Mouse (Mus musculus) heart, embryonic 16.5 days (tissue): Measurements from ENCODE around the gene Shb. TPM values are rescaled to one million over a fixed set of nuclear protein-coding genes. Genes with fewer than 3 reads are reported as not detected.
A peak's percentile ranks its signal among the peaks of the same experiment; 100 is the strongest.

Experiments
- ATAC-seq: fragments of 200-750 bp; cut with Nextera tagmentation; replicated peaks from 2 replicates; pipeline ENCODE4 v1.8.0; 2017; ENCODE audit warnings: moderate number of reproducible peaks; ENCODE audit not compliant: insufficient read depth, low FRiP score; ENCODE audit errors: extremely low read depth
- H3K27ac ChIP-seq: fragments of 300-500 bp; sonication (generic); 2 replicates; pipeline ENCODE4 v1.5.1; 2014; ENCODE audit warnings: mild to moderate bottlenecking, low read length, control low read depth, moderate library complexity
- H3K27me3 ChIP-seq: fragments of 300-500 bp; sonication (generic); 2 replicates; pipeline ENCODE4 v1.6.1; 2014; ENCODE audit warnings: low read length, mixed read lengths; ENCODE audit not compliant: control insufficient read depth, insufficient read depth
- H3K36me3 ChIP-seq: fragments of 300-500 bp; sonication (generic); 2 replicates; pipeline ENCODE4 v1.6.1; 2014; ENCODE audit not compliant: control insufficient read depth, insufficient read depth
- H3K4me1 ChIP-seq: fragments of 300-500 bp; sonication (generic); 2 replicates; pipeline ENCODE4 v1.6.1; 2014; ENCODE audit warnings: low read length, mixed read lengths; ENCODE audit not compliant: control insufficient read depth, insufficient read depth
- H3K4me2 ChIP-seq: fragments of 300-500 bp; sonication (generic); 2 replicates; pipeline ENCODE4 v1.6.1; 2014; ENCODE audit warnings: low read depth, mild to moderate bottlenecking, control low read depth, low read length
- H3K4me3 ChIP-seq: fragments of 300-500 bp; sonication (generic); 2 replicates; pipeline ENCODE4 v1.5.1; 2014; ENCODE audit warnings: mild to moderate bottlenecking, control low read depth, low read length
- H3K9ac ChIP-seq: fragments of 300-500 bp; sonication (generic); 2 replicates; pipeline ENCODE4 v1.6.1; 2014; ENCODE audit warnings: low read length, control low read depth
- H3K9me3 ChIP-seq: fragments of 300-500 bp; sonication (generic); replicated peaks from 2 replicates; pipeline ENCODE4 v1.6.1; 2016; ENCODE audit warnings: low read length; ENCODE audit not compliant: control insufficient read depth
- WGBS: fragments of 180-500 bp; shearing (Covaris S2); extraction: QIAGEN DNeasy Blood & Tissue Kit; methylation state at CpG from one replicate; pipeline ENCODE4 v1.1.7; 2014; 5-methylcytosine and 5-hydroxymethylcytosine counted together
- polyA plus RNA-seq: library from polyadenylated mRNA; unstranded; fragments of >200 nt; fragmentation: Nextera tagmentation; extraction: Ambion mirVana; gene quantifications from 2 replicates; pipeline ENCODE4 v1.2.1, GENCODE M21; 2015

The Shb gene
- polyA plus RNA-seq, 1 experiment from 2014 or later = 7.6 TPM

DNA sequence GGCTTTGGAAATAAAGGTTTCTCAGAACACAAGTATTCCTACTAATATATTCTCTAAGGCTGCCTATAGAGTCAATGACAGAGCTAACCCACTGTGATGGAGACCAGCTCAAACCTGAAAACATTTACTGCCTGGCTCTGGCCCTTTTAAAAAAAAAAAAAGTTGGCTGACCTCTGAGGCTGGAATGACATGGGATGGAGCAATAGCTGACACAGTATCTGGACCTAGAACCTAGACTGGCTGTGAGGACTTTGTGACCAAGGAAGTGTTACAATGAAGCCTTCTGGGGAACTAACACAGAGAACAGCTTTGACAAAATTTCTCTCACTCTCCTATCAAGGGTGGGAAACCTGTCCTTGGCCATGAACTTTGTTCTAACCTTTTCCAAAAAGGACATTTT lies 9.3 kb downstream of the Shb start:
- Histone ChIP-seq H3K4me3 (no peak overlapping the region), H3K4me2 (no peak overlapping the region), H3K9me3 (no peaks in the 10 kb centered on the region), H3K4me1 (peaks cover 56% of the 10 kb centered on the region), H3K36me3 (no peaks in the 10 kb centered on the region), H3K9ac (no peak overlapping the region), H3K27ac (no peak overlapping the region), H3K27me3 (no peaks in the 10 kb centered on the region)
- no peak for ATAC-seq

DNA sequence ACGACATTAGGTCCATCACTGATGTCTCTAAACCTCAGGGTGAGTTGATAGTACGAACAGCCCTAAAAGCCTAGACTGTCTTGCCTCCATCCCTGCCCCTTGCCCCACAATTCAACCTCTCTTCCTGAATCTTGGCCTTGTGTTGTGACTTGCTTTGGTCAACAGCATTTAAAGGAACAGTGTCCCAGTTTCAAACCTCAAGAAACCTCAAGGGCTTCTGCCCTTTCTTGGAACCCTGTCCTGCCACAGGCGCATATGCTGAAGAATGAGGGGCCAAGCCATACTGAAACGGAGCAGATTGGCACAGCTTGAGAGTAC lies 9.7 kb downstream of the Shb start:
- Histone ChIP-seq H3K27me3 (no peaks in the 10 kb centered on the region), H3K9me3 (no peaks in the 10 kb centered on the region), H3K9ac (no peak overlapping the region), H3K4me2 (no peak overlapping the region), H3K4me3 (no peak overlapping the region), H3K27ac (no peak overlapping the region), H3K4me1 (peaks cover 57% of the 10 kb centered on the region), H3K36me3 (no peaks in the 10 kb centered on the region)
- no peak for ATAC-seq
- WGBS = 77% methylated on average over 4 of the region's 4 CpGs

DNA sequence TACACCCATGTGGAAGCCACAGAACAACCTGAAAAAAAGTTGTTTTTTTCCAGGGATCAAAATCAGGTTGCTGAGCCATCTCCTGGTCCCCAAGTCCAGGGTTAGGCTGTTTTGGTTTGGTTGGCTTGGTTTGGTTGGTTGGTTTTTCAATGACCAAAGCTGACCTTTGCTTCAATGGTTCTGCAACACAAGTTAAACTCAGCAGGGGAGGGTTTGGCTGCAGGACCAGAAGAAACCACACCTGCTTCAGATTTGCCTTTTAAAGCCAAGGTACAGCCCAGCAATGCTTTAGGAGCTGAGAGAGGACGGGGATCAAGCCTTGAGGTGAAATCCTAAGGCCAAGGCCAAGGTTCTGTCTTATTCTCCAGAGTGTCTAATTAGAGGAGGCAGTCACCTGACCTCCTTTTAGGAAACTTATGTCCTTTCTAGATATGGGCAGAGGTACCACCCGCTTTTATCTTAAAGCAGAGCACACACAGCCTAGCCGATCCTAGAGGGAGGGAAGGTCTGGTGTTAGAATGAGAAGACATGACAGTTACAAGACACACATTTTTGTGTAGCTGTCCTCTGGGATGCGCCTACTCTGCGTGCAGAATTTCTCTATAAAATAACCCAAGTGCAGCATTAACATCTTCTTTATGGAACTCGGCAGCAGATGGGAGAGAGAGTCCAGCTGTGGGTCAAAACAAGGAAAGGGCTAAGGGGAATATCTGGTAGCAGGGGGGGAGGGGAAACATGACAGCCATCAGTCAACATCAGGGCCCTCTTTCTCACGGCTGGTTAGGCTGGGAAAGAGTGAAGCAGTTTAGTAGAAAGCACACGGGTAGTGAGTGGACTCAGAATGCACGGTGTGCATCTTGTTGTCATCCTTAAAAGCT lies 10.3 kb downstream of the Shb start:
- no peaks in the 10 kb centered on the region for H3K36me3 ChIP-seq
- no peak for ATAC-seq
- H3K4me2 ChIP-seq = no peak overlapping the region
- no peak overlapping the region for H3K27ac ChIP-seq
- peaks cover 57% of the 10 kb centered on the region for H3K4me1 ChIP-seq
- H3K9me3 ChIP-seq = no peaks in the 10 kb centered on the region
- WGBS = 45% methylated on average over 9 of the region's 9 CpGs
- H3K27me3 ChIP-seq = no peaks in the 10 kb centered on the region
- H3K4me3 ChIP-seq = no peak overlapping the region
- H3K9ac ChIP-seq = no peak overlapping the region

DNA sequence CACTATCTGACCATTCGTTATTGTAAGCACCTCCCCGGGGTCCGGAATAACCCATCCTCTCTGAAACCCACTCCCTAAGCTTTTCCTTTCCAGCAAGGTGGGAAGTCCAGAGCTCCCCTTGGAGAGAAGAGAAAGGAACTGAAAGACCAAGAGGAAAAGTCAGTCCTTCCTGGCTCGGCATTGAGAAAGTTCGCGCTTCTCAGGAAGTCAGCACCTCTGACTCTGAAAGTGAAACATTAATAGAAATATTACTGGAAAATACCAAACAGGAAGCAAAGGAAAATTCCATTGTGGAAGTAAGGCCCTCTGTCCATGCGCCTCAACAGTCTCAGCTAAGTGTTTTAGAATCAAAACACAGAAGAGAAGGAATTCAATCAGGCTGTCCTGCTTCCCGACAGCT lies 11.9 kb downstream of the Shb start:
- no peaks in the 10 kb centered on the region for H3K36me3 ChIP-seq
- peak overlapping the region; percentile 12; the same call in 1 of the 2 replicates for H3K9ac ChIP-seq
- H3K9me3 ChIP-seq = no peaks in the 10 kb centered on the region
- peak overlapping the region; percentile 10; the same call in 1 of the 2 replicates for H3K4me2 ChIP-seq
- WGBS = 50% methylated on average over 8 of the region's 8 CpGs
- no peaks in the 10 kb centered on the region for H3K27me3 ChIP-seq
- no peak for ATAC-seq
- H3K27ac ChIP-seq = peak overlapping the region; percentile 15
- no peak overlapping the region for H3K4me3 ChIP-seq
- peaks cover 69% of the 10 kb centered on the region for H3K4me1 ChIP-seq

DNA sequence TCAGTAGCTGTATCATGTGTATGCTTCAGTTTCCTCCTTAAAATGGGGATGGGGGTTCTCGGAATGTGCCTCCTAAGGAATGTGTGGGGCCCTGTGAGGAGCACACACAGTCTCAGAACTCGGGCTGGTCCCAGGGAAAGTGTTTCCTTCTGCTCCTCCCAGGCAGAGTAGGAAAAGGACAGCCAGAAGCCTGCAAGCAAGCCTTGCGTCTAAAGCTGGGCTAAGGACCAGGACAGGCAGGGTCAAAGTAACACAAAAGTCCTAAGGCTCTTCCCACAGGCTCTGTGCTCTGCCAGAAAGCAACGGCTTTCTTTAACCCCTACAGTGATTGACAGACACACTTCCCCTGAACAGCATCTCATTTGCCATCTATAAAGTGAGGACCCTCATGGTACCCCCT lies 14.9 kb downstream of the Shb start:
- Histone ChIP-seq H3K9me3 (no peaks in the 10 kb centered on the region), H3K4me1 (peaks cover 86% of the 10 kb centered on the region), H3K4me2 (no peak overlapping the region), H3K27ac (no peak overlapping the region), H3K4me3 (no peak overlapping the region), H3K36me3 (no peaks in the 10 kb centered on the region), H3K9ac (0 out of 2 replicates have a peak overlapping the region, but pooled peaks have one; percentile 23), H3K27me3 (no peaks in the 10 kb centered on the region)
- WGBS = 44% methylated on average over 4 of the region's 4 CpGs
- ATAC-seq = no peak

DNA sequence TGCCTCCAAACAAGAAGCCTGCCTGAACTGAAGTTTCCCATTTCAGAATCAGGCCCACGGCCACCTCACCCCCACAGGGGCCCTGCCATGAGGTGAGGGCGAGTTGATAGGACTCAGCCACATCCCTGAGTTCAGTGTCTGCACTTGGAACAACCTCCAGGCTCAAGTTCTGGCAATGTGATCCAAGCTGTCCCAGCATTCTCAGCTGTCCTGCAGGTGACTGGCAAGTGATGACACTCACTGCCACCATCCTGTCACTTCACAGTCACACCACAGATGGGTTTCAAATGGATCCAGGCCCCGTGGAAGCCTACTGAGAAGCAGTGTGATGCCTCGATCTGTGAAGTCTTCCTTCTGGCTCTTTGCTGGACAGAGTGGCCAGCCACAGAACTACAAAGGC lies 16.4 kb downstream of the Shb start:
- H3K27me3 ChIP-seq = no peaks in the 10 kb centered on the region
- H3K36me3 ChIP-seq = no peaks in the 10 kb centered on the region
- no peak overlapping the region; the same call in 1 of the 2 replicates for H3K4me2 ChIP-seq
- 33% methylated on average over 4 of the region's 4 CpGs for WGBS
- H3K4me1 ChIP-seq = peaks cover 76% of the 10 kb centered on the region
- no peak overlapping the region for H3K4me3 ChIP-seq
- H3K27ac ChIP-seq = peak overlapping the region; percentile 25
- no peak overlapping the region; the same call in 1 of the 2 replicates for H3K9ac ChIP-seq
- no peaks in the 10 kb centered on the region for H3K9me3 ChIP-seq
- no peak for ATAC-seq

DNA sequence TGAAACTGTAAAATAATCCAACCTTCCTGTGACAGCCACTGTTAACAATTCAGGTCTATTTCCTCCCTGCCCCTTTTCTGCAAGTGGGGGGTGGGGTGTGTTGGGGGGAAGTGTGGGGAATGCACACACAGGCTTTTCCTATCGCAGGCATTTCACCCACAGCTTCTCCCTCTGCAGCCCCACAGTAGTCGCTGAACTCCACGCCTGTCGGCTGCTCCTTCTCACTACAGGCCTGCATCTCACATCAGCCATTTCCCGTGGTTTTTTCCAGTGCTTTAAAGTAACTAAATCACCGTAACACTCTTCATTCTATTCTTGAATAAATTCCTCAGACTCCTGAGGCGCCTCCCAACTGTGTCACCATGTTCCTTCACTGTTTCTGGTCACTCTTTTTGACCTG lies 17.9 kb downstream of the Shb start:
- no peaks in the 10 kb centered on the region for H3K36me3 ChIP-seq
- no peak overlapping the region; the same call in 1 of the 2 replicates for H3K4me3 ChIP-seq
- H3K9me3 ChIP-seq = no peaks in the 10 kb centered on the region
- ATAC-seq = no peak
- peak overlapping the region; percentile 87 for H3K27ac ChIP-seq
- no peaks in the 10 kb centered on the region for H3K27me3 ChIP-seq
- H3K4me2 ChIP-seq = peak overlapping the region; percentile 56
- H3K4me1 ChIP-seq = peaks cover 78% of the 10 kb centered on the region
- H3K9ac ChIP-seq = peak overlapping the region; percentile 58
- WGBS = 14% methylated on average over 7 of the region's 7 CpGs

DNA sequence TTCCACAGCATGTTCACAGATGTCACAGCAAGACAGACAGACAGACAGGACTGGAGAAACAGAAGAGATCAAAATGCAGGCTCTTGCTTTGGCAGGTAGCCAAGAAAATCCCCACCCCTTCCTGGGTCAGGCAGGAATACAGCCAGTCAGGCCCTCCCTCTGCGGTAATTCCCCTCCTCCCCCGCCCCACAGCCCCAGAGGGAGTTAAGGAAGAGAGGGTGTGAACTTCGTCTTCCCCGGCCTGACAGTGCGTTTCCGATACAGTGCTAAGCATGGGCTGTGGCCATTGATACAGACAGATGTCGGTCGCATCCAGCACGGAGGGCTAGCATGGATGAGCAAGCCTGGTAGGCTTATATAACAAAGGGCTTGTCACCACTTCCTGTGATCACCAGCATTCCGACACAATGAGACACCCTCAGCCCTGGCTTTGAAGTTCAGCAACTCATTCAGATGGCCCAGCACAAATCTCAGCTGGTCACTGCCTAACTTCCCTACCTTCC lies 18.4 kb downstream of the Shb start:
- no peaks in the 10 kb centered on the region for H3K36me3 ChIP-seq
- peak overlapping the region; percentile 58 for H3K9ac ChIP-seq
- H3K9me3 ChIP-seq = no peaks in the 10 kb centered on the region
- H3K27me3 ChIP-seq = no peaks in the 10 kb centered on the region
- peaks cover 80% of the 10 kb centered on the region for H3K4me1 ChIP-seq
- under 1% methylated on average over 10 of the region's 10 CpGs for WGBS
- peak overlapping the region; percentile 56 for H3K4me2 ChIP-seq
- H3K27ac ChIP-seq = peak overlapping the region; percentile 87
- H3K4me3 ChIP-seq = peak overlapping the region; percentile 14
- ATAC-seq = peak; percentile 63

DNA sequence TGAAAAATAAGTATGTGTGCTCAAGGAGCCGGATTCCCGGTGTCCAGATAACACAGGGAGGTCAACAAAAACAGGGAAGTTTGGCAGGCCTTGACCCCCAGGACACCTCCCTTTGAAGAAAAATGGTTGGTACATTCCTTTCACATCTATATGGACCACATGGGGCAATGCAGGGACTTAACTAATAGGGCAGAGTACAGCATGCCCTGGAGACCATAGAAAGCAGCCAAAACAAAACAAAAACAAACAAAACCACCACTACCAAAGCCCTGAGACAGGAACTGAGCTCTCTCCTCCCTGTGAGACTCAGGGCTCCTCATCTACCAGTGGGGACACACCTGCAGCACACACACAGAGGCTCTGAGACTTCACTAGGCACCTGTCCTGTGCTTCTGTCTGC lies 18.9 kb downstream of the Shb start:
- H3K4me3 ChIP-seq = no peak overlapping the region; the same call in 1 of the 2 replicates
- H3K4me2 ChIP-seq = peak overlapping the region; percentile 56
- 56% methylated on average over 2 of the region's 2 CpGs for WGBS

More for the DNA sequence above, 18.9 kb downstream of the Shb start:
- no peak for ATAC-seq
- Histone ChIP-seq H3K4me1 (peaks cover 80% of the 10 kb centered on the region), H3K9me3 (no peaks in the 10 kb centered on the region), H3K27me3 (no peaks in the 10 kb centered on the region), H3K27ac (peak overlapping the region; percentile 87), H3K36me3 (no peaks in the 10 kb centered on the region), H3K9ac (peak overlapping the region; percentile 58)
